Mouse (Mus musculus) brain, embryonic 14.5 days (tissue): ENCODE results near the gene Gm28230. TPM values are rescaled to one million over a fixed set of nuclear protein-coding genes. Genes with fewer than 3 reads are reported as not detected.
A peak's percentile ranks its signal among the peaks of the same experiment; 100 is the strongest.

Experiments used
- DNase-seq: peaks from one replicate; pipeline ENCODE4 v3.0.0-alpha.2; 2011; ENCODE audit warnings: low read depth
- CTCF ChIP-seq: fragments of 200-500 bp; IDR thresholded peaks from 2 replicates; pipeline ENCODE4 v1.5.1; 2012; ENCODE audit warnings: inconsistent platforms, mild to moderate bottlenecking, moderate library complexity, borderline replicate concordance; ENCODE audit not compliant: insufficient read depth, insufficient read length; ENCODE audit errors: extremely low read depth
- POLR2A ChIP-seq: fragments of 200-500 bp; IDR thresholded peaks from 2 replicates; pipeline ENCODE4 v1.6.1; 2012; ENCODE audit warnings: mild to moderate bottlenecking, inconsistent platforms, borderline replicate concordance; ENCODE audit not compliant: poor library complexity, insufficient read depth, insufficient read length, severe bottlenecking; ENCODE audit errors: extremely low read depth
- polyA plus RNA-seq: library from polyadenylated mRNA; depleted of rRNA; stranded (reverse); fragments of >200 nt; gene quantifications from 2 replicates; pipeline ENCODE4 v1.2.3, GENCODE M21; 2012

The Gm28230 gene
- polyA plus RNA-seq, 1 experiment: 1.7 TPM

GRCm38 (mm10) chr2:74692808-74693431 is 33.6 kb upstream of the Gm28230 start:
- TF ChIP-seq POLR2A: no peak
- no peak for TF ChIP-seq CTCF
- DNase-seq: no peak

- no peak for TF ChIP-seq POLR2A
- no peak for DNase-seq
Measured at GRCm38 (mm10) chr2:74693432-74693827, 33.1 kb upstream of the Gm28230 start.

GRCm38 (mm10) chr2:74694066-74694465 is 32.5 kb upstream of the Gm28230 start:
- TF ChIP-seq CTCF (peak; percentile 36; the same call in 1 of the 2 replicates), POLR2A (no peak)
- no peak for DNase-seq

GRCm38 (mm10) chr2:74695383-74695782 is 31.1 kb upstream of the Gm28230 start:
- DNase-seq: no peak
- TF ChIP-seq CTCF (no peak), POLR2A (no peak)

GRCm38 (mm10) chr2:74695813-74696430 is 30.6 kb upstream of the Gm28230 start:
- TF ChIP-seq CTCF: no peak
- no peak for DNase-seq

GRCm38 (mm10) chr2:74696442-74697335 is 29.8 kb upstream of the Gm28230 start:
- no peak for DNase-seq
- TF ChIP-seq CTCF (no peak), POLR2A (no peak)

GRCm38 (mm10) chr2:74697567-74698121 is 28.9 kb upstream of the Gm28230 start, which contains the start of gene Hoxd9:
Gene Hoxd9 (plus strand): TSS chr2:74697727.
- DNase-seq: peak; percentile 69
- TF ChIP-seq CTCF (peak; percentile 24; the same call in 1 of the 2 replicates), POLR2A (no peak)

GRCm38 (mm10) chr2:74698201-74699052 is 28.1 kb upstream of the Gm28230 start:
- TF ChIP-seq POLR2A (no peak), CTCF (no peak)
- peak; percentile 52 for DNase-seq

- no peak for TF ChIP-seq CTCF
- no peak for TF ChIP-seq POLR2A
- DNase-seq: no peak
Measured at GRCm38 (mm10) chr2:74699053-74699430, 27.5 kb upstream of the Gm28230 start.

- DNase-seq: no peak
Measured at GRCm38 (mm10) chr2:74699664-74700545, 26.6 kb upstream of the Gm28230 start.

GRCm38 (mm10) chr2:74700546-74701112 is 25.9 kb upstream of the Gm28230 start:
- DNase-seq: no peak
- TF ChIP-seq CTCF: no peak
- TF ChIP-seq POLR2A: no peak

More at GRCm38 (mm10) chr2:74699664-74700545, 26.6 kb upstream of the Gm28230 start:
- TF ChIP-seq CTCF (no peak), POLR2A (no peak)
